Mouse (Mus musculus) layer of hippocampus, adult 11-12 months (tissue): ENCODE measurements around the gene Tbxa2r.

ENCODE experiments used
- DNase-seq: peaks from one replicate; pipeline ENCODE4 v3.0.0; 2022; ENCODE audit warnings: low spot score

The Tbxa2r gene

GRCm38 (mm10) chr10:81365672-81366476 is 37.3 kb downstream of the Tbxa2r start, which contains the start of gene 4930404N11Rik:
Gene 4930404N11Rik, minus strand, starts transcription at chr10:81365816.
- DNase-seq, result no peak

- DNase-seq, result no peak
Measured at GRCm38 (mm10) chr10:81366477-81367206, 38.1 kb downstream of the Tbxa2r start.

DNA sequence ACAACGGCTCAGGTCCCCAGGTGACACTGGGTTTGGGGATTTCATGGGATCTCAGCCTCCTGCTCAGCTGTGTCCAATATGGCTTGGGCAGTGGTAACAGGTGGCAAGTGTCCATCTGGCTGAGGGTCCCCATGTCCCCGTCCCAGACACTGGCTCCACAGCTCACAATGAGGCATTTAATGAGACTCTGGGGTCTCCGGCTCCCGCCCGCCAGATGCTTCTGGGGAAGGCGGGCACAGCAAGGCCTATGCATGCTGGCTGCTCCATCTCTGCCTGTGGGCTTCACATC is 38.6 kb downstream of the Tbxa2r start:
- DNase-seq, result no peak

- DNase-seq, result no peak
Measured at GRCm38 (mm10) chr10:81375322-81375721, 46.8 kb downstream of the Tbxa2r start.

DNA sequence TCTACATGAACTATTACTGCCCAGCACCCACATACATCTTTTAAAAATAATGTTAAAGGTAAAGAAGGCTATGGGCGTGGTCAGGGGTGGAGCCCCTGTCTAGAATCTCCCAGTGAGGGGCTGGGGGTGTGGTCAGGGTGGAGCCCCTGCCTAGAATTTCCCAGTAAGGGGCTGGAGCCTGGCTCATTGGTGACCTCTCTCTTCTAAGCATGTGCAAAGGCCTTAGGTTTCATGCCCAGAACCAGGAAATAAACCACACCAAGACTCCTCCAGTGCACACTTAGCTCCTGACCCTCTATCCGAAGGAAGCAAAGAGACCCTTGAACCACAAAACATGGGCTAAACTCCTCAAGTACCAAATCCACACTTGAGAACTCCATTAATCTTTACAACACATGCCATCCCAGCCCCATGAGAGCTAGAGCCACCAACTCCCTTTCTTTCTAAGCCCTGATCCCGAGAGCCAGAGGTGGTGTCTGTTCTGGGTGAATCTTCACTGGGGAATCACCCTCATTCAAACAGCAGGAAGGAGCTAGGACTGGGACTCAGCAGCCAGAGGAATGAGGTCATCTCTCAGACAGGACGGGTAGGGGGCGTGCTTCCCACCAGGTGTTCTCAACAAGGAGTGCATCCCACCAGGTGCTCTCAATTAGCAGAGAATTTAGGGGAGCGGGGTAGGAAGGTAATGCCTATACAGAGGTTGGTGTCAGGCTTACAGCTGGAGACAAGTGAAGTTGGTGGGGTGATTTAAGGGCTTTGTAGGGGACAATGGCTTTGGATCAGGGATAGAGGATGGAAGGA is 48.2 kb downstream of the Tbxa2r start:
- no peak for DNase-seq

DNA sequence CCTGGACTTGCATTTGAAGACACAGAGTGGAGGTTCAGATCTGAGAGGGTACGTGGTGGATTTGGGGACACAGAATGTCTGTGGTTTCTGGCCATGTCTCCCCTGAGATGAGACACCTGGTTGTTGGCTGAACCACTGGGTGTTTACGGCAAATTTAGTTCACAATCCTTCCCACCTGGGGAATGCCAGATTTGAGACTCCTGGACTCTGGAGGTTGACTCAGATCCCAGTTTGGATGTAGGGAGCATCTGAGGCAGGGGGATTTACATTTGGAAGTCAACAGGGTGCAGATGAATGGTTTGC is 48.8 kb downstream of the Tbxa2r start:
- no peak for DNase-seq

DNA sequence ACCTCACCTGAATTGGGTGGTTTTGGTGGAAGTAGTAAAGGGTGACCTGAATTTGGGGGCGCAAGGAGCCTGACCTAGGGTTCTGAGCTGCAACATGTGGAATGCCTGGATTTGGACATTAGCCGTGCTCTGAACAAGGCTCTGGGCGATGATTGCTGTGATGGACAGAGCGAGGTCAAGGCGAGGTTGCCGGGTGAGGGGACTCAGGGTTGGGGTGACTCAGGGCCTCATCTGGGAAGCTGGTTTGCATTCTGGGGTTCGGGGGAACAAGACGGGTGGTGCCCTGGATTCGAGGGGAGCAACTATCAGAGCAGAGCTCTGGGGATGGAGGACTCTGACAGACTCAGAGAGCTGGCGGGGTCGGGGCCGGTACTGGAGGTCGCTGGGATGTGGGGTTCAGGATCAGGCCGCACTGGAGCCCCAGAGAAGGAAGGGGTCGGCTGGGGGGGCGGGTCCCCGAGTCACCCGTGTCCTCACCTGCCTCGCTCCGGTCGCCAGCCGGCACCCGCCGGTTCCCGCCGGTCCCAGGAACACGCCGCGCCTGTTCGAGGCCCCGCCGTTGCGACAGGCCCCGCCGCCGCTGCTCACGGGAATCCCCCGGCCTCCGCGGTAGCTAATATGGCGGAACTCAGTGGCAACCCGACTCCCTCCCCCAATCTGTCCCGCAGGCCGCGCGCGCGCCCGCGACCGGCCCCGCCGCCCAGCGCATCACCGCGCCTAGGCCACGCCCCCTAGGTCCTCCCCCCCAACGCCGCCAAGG is 49.4 kb downstream of the Tbxa2r start, which contains the start of gene Fzr1:
TSS of gene Fzr1 (minus strand) at position 724 of the 760 bp plus-strand sequence.
- no peak for DNase-seq

- DNase-seq, result peak; percentile 100
Measured at GRCm38 (mm10) chr10:81378553-81379182, 50.1 kb downstream of the Tbxa2r start.

DNA sequence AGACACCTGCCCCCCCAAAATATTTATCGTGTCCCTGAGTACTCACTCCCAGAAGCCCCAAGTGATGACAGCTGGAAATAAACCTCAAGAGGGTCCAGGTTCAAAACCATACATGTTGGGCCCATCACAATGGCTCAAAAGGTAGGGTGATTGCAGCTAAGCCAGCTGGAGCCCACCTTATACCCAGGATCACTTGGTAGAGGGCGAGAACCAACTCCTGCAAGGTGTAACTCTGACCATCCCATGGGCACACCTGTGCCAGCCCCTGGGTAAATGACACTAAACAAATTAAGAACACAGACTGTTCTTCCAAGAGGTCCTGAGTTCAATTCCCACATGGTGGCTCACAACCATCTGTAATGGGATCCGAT is 50.6 kb downstream of the Tbxa2r start:
- DNase-seq, result no peak

GRCm38 (mm10) chr10:81379809-81380378 is 51.4 kb downstream of the Tbxa2r start:
- no peak for DNase-seq

GRCm38 (mm10) chr10:81382039-81382438 is 53.5 kb downstream of the Tbxa2r start:
- no peak for DNase-seq

DNA sequence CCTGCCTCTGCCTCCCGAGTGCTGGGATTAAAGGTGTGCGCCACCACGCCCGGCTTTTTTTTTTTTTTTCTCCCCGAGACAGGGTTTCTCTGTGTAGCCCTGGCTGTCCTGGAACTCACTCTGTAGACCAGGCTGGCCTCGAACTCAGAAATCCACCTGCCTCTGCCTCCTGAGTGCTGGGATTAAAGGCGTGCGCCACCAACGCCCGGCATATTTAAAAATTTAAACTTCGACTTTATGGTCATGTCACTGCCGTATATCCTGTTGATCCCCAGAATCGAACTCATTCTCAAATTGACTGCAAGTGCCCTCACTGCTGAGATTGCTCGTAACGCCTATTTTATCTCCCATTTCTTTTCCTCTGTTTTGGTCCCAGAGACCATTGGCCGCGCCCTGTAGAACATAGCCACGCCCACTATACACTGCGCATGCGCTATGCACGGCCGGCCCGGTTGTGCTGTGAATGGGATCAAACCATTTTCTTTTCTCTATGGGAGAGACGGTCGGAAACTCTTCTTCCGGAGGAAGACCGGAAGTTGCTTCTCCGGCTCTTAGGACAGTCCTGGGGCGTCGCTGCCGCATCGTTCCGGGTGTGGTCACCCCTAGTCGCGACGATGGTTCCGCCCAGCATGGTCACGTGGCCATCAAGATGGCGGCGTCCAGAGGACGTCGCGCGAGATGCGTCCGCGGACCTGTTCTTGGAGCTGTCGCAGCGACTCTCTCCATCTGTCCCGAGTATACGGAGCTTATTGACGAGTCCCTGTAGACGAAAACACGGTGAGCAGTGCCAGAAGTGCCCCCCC is 55.5 kb downstream of the Tbxa2r start, which contains the start of the genes Dohh and Gm48551:
TSS of gene Dohh (plus strand) at position 627 of the 803 bp plus-strand sequence.
TSS of gene Gm48551 (plus strand) at position 665 of the 803 bp plus-strand sequence.
- peak; percentile 98 for DNase-seq

- no peak for DNase-seq
Measured at GRCm38 (mm10) chr10:81384605-81384982, 56.1 kb downstream of the Tbxa2r start.
